Mouse (Mus musculus) liver, embryonic 14.5 days (tissue): ENCODE data around the gene C1ra.

ENCODE experiments used
- CTCF ChIP-seq: IDR thresholded peaks from 2 replicates; pipeline ENCODE4 v1.5.1; 2016; ENCODE audit warnings: antibody characterized with exemption, low read depth, control low read depth
- EP300 ChIP-seq: IDR thresholded peaks from 2 replicates; pipeline ENCODE4 v1.6.1; 2016; ENCODE audit warnings: antibody characterized with exemption, low read depth

- TF ChIP-seq CTCF (no peak), EP300 (no peak)
Measured at GRCm38 (mm10) chr6:124545425-124545824, 33.2 kb downstream of the C1ra start.
